ENCODE assay signal across 26 mouse cellular contexts in genomic region chr9:54538244-54538643, GRCm38 (mm10). TPM values are rescaled to one million over a fixed set of nuclear protein-coding genes. Genes with fewer than 3 reads are reported as not detected.
"Had no signal": no experiment of that assay in that cellular context is flagged by ENCODE, and none has a peak within 500 bp of the region (broad histone marks: within the 10 kb centered on the region; RNA-seq: fewer than 3 reads in every experiment).

No protein-coding gene starts in this region.

- ATAC-seq: lung, postnatal 0 days; midbrain, embryonic 16.5 days had no signal

- H3K4me2 ChIP-seq: lung, embryonic 15.5 days; midbrain, embryonic 12.5 days; neural tube, embryonic 13.5 days; neural tube, embryonic 15.5 days had no signal

- DNase-seq: lung, adult 18-20 months; lung, postnatal 14 days; lung, postnatal 36 days; midbrain, embryonic 14.5 days; retina, postnatal 1 day; right cerebral cortex, adult 18-20 months; right cerebral cortex, postnatal 25 days; right cerebral cortex, postnatal 4 days; spleen, adult 18-20 months; thymus, adult 18-20 months; thymus, postnatal 14 days; thymus, postnatal 36 days had no signal

- H3K36me3 ChIP-seq: lung, embryonic 15.5 days; midbrain, embryonic 12.5 days; neural tube, embryonic 13.5 days; neural tube, embryonic 15.5 days had no signal

- H3K27ac ChIP-seq: lung, embryonic 15.5 days; macrophage; midbrain, embryonic 12.5 days; neural tube, embryonic 13.5 days; neural tube, embryonic 15.5 days had no signal

- H3K4me1 ChIP-seq: lung, embryonic 15.5 days; megakaryocyte, embryonic 14.5 days had no signal

- H3K27me3 ChIP-seq: lung, embryonic 15.5 days; midbrain, embryonic 12.5 days; neural tube, embryonic 13.5 days; neural tube, embryonic 15.5 days had no signal

- H3K9ac ChIP-seq: lung, embryonic 15.5 days; midbrain, embryonic 12.5 days; neural tube, embryonic 13.5 days; neural tube, embryonic 15.5 days had no signal

- H3K9me3 ChIP-seq: lung, embryonic 15.5 days; megakaryocyte, embryonic 14.5 days; midbrain, embryonic 12.5 days; neural tube, embryonic 13.5 days; neural tube, embryonic 15.5 days had no signal

- H3K4me3 ChIP-seq: lung, embryonic 15.5 days; megakaryocyte, embryonic 14.5 days; midbrain, embryonic 12.5 days; myocyte; neural tube, embryonic 13.5 days; neural tube, embryonic 15.5 days had no signal

RNA-seq across cellular contexts. Expression of gene Sh2d7, which starts 0.5 kb away (rescaled TPM):
- total RNA-seq: megakaryocyte progenitor cell, adult 5-6 weeks had no signal
- polyA plus RNA-seq: liver, embryonic 16.5 days; lung, embryonic 15.5 days; lung, postnatal 0 days; macrophage; midbrain, embryonic 14.5 days; midbrain, embryonic 16.5 days; myocyte; neural tube, embryonic 11.5 days; neural tube, embryonic 13.5 days; neural tube, embryonic 15.5 days; stomach, embryonic 14.5 days; stomach, embryonic 16.5 days had no signal
